Mouse (Mus musculus) activated CD4-positive, CD25-positive, alpha-beta regulatory T cell, adult 9 weeks (primary cell): ENCODE results near the gene Deaf1. TPM values are rescaled to one million over a fixed set of nuclear protein-coding genes. Genes with fewer than 3 reads are reported as not detected.

ENCODE experiments used
- polyA plus RNA-seq: library from polyadenylated mRNA; unstranded; fragments of 100-300 nt; shearing (Covaris generic); gene quantifications from one replicate; pipeline ENCODE4 v1.2.1, GENCODE M21; 2017

Deaf1 gene
- 14.8 TPM for polyA plus RNA-seq

DNA sequence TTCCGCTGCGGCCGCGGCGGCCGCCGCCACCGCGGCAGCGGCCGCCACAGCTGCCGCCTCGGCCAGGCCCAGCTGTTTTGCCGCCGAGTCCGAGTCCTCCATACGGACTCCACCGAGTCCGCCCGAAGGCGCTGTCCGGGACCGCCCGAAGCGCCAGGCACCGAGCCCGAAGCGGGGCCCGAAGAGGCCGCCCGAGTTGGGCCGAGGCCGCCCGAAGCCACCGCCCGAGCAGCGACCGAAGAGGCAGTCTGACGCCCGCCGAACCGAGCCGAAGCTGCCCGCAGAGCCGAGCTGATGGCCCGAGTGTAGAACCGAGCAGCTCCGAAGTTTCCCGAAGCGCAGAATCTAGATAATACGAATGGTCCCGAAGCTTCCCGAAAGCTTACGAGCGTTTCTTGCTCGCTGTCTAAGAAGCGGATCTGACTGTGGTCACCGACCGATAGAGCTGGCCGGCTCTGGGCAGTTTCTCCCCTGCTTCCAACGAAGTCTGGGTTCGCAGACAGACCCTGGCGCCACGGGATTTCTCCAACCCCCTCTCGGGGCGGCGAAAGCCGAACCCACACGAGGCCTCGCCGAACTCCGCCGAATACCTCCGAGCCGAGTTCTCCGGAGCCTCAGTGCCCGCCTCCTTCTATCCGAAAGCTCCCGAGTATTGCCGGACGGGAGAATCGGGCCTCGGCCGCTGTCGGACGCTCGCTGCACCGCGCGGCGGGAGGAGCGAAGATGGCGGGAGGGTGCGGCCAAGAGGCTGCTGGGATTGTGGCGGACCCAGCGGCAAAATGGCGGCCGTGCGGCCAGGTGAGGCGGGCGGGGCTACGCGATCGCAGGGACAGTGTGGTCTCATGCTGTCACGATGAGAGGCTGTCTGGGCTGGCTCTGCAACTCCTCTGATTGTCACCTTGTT, at the start of gene Deaf1, which contains the start of gene Tmem80:
TSS of gene Deaf1 (minus strand) at position 222 of the 904 bp plus-strand sequence.
TSS of gene Tmem80 (plus strand) at position 271 of the 904 bp plus-strand sequence.

GRCm38 (mm10) chr7:141338576-141339131, 11.2 kb upstream of the Deaf1 start, which contains the start of gene Eps8l2:
Gene Eps8l2, plus strand, starts transcription at chr7:141338880.

DNA sequence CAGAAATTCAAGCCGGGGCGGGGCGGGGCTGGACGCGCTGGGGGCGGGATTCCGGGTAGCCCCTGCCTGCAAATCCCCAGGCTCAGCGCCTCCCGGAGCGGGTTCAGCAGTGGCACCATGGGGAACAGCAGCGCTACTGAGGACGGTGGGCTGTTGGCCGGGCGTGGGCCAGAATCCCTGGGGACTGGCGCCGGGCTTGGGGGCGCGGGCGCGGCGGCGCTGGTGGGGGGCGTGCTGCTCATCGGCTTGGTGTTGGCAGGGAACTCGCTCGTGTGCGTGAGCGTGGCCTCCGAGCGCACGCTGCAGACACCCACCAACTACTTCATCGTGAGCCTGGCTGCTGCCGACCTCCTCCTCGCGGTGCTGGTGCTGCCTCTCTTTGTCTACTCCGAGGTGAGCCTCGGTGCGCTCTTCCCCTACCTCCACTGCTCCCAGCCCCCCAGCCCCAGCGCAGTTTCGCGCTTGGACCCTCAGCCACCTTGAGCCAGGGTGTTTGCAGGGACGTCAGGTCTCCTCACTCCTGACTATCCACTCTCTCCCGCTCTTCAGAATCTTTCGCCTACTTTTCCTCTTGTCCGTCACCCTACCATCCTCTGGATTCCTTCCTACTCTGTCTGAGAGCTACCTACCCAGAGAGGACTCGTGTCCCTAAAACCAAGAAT, 35.4 kb downstream of the Deaf1 start, which contains the start of gene Drd4:
TSS of gene Drd4 (plus strand) at position 86 of the 662 bp plus-strand sequence.

GRCm38 (mm10) chr7:141278766-141279590, 48.5 kb downstream of the Deaf1 start, which contains the start of gene Sct:
Gene Sct, minus strand, starts transcription at chr7:141279133.

DNA sequence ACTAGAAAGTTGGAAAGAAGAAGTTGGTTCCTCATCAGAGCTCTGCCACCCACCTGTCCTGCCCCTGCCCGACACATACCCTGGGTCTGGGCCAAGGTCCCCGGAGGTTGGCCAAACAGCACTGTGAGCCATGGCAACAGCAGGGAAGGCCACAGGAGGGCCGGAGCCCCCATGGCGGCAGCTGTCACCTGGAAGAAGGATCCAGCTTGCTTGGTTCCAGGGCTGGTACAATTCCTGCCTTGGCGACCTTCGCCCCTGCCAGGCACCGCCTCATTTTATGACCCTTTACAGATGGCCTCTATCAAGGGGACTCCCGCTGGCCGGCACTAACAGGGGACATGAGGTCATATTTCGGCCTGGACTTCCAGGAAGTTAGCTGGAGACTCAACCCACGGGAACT, 50.9 kb downstream of the Deaf1 start, which contains the start of gene Cdhr5:
TSS of gene Cdhr5 (minus strand) at position 241 of the 400 bp plus-strand sequence.

GRCm38 (mm10) chr7:141265739-141266561, 61.5 kb downstream of the Deaf1 start, which contains the start of gene Irf7:
Gene Irf7, minus strand, starts transcription at chr7:141266481.

Other genes starting within 250 kb of the Deaf1 start
- 330 TPM for gene Pkp3, start 249.5 kb downstream of the Deaf1 start, polyA plus RNA-seq
- 240 TPM for gene Sigirr, start 227.1 kb downstream of the Deaf1 start, polyA plus RNA-seq
- 0.54 TPM for gene Ano9, start 209.9 kb downstream of the Deaf1 start, polyA plus RNA-seq
- gene Ptdss2, start 205.3 kb downstream of the Deaf1 start, polyA plus RNA-seq: 17.4 TPM
- 160 TPM for gene Rnh1, start 154.8 kb downstream of the Deaf1 start, polyA plus RNA-seq
- gene Hras, start 133.7 kb downstream of the Deaf1 start, polyA plus RNA-seq: 4.6 TPM
- gene Lrrc56, start 133.5 kb downstream of the Deaf1 start, polyA plus RNA-seq: 3.6 TPM
- 14.3 TPM for gene Lmntd2, start 113.6 kb downstream of the Deaf1 start, polyA plus RNA-seq
- gene Rassf7, start 111.8 kb downstream of the Deaf1 start, polyA plus RNA-seq: 22.1 TPM
- 130 TPM for gene Phrf1, start 98.9 kb downstream of the Deaf1 start, polyA plus RNA-seq
- 110 TPM for gene Irf7, start 61.2 kb downstream of the Deaf1 start, polyA plus RNA-seq
- not detected for gene Cdhr5, start 50.9 kb downstream of the Deaf1 start, polyA plus RNA-seq
- not detected for gene Sct, start 48.6 kb downstream of the Deaf1 start, polyA plus RNA-seq
- not detected for gene Drd4, start 35.7 kb downstream of the Deaf1 start, polyA plus RNA-seq
- gene Tmem80, start within 50 bp of the Deaf1 start, polyA plus RNA-seq: 37.9 TPM
- gene Eps8l2, start 11.2 kb upstream of the Deaf1 start, polyA plus RNA-seq: not detected
- gene Taldo1, start 64.5 kb upstream of the Deaf1 start, polyA plus RNA-seq: 364 TPM
- gene Gatd1, start 86.4 kb upstream of the Deaf1 start, polyA plus RNA-seq: 82.8 TPM
- 0.38 TPM for gene Cend1, start 101.8 kb upstream of the Deaf1 start, polyA plus RNA-seq
- gene Slc25a22, start 110.2 kb upstream of the Deaf1 start, polyA plus RNA-seq: 75.3 TPM
- gene Pidd1, start 116.3 kb upstream of the Deaf1 start, polyA plus RNA-seq: 10.2 TPM
- gene Rplp2, start 119.7 kb upstream of the Deaf1 start, polyA plus RNA-seq: 1,938 TPM
- 87.0 TPM for gene Pnpla2, start 127.5 kb upstream of the Deaf1 start, polyA plus RNA-seq
- gene Cracr2b, start 133.4 kb upstream of the Deaf1 start, polyA plus RNA-seq: 0.62 TPM
- 7.4 TPM for gene Cd151, start 139.7 kb upstream of the Deaf1 start, polyA plus RNA-seq
- gene Polr2l, start 147.4 kb upstream of the Deaf1 start, polyA plus RNA-seq: 30.8 TPM
- gene Tspan4, start 147.6 kb upstream of the Deaf1 start, polyA plus RNA-seq: 3.1 TPM
- gene Chid1, start 212.2 kb upstream of the Deaf1 start, polyA plus RNA-seq: 28.2 TPM
- 21.7 TPM for gene Ap2a2, start 234.5 kb upstream of the Deaf1 start, polyA plus RNA-seq